Mouse (Mus musculus) 3134 (cell line): ENCODE measurements around the gene Rrp7a.

Experiments used
- DNase-seq: peaks from one replicate; pipeline ENCODE4 v3.0.0-alpha.2; 2011; ENCODE audit warnings: low spot score; ENCODE audit not compliant: insufficient read length; ENCODE audit errors: extremely low read depth

Gene Rrp7a

DNA sequence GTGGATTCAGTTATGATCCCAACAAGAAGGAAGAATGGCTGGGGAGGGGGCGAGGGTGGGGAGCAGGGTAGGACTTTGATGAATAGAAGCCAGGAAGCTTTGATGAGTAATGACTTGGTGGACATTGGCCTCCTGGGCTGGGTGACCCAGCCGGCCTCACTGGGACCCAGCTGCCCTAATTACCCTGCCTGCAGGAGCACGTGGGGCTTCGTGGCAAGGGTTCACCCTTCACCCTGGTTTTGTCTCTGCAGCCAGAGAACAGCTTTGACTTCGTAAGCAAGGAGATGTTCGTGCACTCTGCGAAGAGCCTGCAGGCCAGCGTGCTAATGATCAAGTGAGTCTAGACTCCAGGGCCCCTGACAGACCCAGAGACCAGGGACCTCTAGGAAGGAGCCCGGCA, 8.5 kb downstream of the Rrp7a start:
- no peak for DNase-seq

DNA sequence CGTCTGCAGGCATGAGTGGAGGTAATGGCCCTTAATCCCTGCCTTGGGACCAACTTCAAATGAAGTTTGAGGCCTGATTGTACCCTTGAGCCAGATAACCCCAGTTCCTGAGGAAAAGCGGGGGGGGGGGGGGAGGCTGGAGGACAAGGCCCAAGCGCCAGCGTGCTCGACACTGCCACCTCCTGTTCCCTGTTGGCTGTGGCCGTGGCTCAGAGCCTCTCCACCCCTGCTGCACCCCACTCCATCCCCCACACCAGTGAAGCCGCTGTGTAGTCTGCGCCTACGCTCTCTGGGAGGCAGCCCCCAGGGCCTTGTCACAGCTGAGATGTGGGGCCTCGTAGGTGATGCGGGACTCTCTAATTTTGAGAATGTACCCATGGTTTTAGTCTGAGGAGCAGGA, 9.7 kb downstream of the Rrp7a start:
- peak; percentile 45 for DNase-seq

DNA sequence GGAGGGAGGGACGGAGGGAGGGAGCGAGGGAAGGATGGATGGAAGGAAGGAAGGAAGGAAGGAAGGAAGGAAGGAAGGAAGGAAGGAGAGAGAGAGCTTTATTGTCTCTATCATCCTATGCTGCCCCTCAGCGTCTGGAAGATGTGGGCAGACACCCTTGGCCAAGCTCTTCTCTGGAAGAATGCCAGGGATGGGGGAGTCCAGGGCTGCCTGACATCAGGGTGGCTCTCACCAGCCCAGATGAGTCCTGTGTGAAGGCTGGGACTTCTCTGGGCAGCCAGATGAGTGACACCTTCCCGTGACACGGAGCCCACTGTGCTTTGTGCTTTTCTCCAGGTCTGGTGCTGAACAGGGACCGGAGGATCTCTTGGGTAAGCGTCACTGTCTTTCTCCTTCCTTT, 10.7 kb downstream of the Rrp7a start:
- DNase-seq: no peak

DNA sequence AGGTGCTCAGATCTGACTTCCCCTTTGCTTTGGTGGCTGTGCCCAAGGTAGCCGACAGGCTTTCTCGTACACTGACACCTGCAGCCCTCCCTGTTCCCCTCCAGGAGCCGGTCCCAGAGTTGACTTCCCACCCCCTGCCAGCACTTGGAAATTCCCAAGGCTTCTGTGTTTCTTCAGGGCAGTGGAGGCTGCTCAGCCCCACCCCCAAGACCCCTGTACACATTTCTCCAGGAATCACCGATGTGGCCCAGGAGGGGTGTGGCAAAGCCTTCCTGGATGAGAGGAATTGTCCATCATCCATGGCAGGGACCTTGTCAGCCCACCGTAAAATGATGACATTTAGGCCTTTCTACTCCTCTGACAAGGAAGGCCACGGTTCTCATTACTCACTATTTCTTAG, 11.3 kb downstream of the Rrp7a start:
- no peak for DNase-seq

DNA sequence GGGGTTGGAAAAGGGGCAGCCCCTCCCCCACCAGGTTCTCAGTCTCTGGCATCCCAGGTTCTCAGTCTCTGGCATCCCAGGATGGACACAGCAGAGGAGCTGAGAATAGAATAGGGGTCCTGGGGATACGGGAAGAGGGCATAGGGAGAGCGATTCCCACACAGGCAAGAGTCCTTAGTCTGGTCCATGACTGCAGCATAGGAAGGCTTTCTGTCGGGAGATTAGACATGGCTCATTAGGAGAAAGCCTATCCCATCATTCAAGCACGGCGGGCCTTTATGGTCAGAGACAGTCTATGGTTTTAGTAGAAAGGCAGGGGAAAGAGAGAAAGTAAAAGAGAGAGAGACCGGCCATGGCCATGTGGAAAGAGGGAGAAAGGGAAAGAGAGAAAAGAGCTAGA, 14.8 kb downstream of the Rrp7a start:
- no peak for DNase-seq

DNA sequence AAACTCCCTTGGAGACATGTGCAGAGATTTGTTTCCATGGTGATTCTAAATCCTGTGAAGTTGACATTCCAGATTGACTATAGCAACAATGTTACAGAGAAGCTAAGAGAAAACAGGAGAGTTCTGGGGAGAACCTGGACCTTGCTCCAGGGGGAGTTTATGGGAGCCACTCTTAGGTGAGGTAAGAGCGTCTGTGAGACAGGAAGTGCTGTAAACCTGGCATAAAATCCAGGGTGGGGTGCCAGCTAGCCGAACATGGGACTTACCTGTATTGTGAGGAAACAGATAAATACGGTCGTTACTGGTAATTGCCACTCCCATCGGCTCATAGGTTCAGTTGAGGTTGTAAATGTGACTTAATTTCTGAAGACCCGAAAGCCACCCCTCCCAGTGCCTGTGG, 16.2 kb downstream of the Rrp7a start:
- no peak for DNase-seq

DNA sequence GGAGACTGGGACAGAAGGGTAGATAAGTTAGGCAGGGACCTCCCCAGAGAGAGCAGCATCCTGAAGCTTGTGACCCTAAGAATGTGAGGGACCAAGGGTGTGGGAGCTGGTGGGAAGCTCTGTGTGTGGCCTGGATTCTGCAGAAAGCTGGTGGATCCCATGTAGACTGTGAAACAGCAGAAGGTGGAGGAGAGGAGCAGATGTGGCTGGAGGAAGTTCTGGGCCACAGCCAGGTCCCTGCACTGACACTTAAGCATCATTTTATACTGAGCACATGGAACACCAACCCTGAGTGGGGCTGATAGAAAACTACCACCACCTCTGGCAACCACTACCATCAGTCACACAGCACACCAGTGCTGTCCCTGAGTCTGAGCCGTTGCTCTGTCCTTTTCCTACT, 19.5 kb downstream of the Rrp7a start:
- DNase-seq: no peak

DNA sequence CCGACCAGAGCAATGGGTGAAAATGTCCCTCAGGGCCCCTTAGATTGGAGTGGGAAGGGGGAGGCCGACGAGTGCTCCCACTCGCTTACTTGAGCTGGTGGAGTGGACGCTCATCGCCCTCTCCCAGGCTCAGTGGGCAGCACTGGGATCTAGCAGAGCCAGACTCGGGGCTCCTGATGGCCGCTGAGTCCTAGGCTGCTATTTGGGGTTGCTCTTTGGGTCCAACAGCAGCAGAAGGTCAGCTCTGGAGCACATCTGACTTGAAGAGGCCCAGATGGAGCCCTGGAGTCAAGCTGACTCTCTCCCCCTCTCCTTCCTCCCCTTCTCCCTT, 22.3 kb downstream of the Rrp7a start:
- no peak for DNase-seq

DNA sequence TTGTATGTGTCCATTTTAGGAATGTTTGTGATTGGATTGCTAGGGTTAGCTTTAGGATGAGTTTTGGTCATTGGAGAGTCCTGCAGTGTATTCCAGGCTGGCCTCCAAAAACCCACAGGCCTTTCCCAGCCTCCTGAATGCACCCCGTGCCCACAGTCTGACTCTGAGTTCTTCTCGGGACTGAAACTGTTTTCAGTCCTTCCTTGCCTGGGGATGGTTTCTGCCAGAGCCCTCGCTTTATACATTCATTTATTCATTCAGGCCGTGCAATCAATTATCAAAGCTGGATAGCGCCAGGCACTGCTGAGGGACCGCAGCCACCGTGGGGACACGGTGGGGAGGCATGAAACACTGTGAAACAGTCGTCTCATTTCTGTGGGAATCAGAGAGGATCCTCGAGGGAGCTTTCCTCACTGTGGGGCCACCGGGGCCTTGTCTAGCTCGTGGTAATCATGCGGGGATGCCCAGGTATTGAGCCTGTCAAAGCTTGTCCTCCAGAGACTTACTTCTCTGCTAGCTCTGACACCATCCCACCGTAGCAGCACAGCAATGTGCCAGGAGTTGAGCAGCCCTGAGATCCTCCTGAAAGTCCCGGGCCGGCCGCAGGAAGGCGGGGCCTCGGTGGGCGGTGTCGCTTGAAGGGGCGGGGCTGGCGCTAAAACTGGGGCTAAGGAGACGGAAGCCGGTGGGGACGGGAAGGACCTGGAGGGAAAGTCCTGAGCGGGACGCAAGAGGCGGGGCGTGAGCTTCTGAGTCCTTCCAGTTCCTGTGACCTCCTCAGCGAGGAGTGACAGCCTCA, 22.9 kb downstream of the Rrp7a start:
- peak; percentile 97 for DNase-seq

DNA sequence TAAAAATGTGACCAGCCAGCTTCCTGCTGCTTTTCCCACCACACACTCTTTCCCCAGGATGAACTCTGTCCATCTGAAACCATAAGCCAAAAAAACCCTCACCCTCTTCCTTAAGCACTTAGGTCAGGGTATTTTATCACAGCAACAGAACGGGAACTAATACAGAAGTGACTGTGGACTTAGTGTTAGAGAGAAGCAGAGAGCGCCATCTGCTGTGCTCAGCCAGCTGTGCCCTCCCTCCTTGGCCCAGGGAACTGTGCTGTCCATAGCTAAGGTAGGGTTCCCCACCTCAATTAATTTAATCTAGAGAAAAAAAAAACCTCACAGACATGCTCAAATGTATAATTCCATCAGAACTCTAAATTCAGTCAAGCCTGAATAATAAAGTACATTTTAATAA, 26.7 kb downstream of the Rrp7a start:
- DNase-seq: no peak

DNA sequence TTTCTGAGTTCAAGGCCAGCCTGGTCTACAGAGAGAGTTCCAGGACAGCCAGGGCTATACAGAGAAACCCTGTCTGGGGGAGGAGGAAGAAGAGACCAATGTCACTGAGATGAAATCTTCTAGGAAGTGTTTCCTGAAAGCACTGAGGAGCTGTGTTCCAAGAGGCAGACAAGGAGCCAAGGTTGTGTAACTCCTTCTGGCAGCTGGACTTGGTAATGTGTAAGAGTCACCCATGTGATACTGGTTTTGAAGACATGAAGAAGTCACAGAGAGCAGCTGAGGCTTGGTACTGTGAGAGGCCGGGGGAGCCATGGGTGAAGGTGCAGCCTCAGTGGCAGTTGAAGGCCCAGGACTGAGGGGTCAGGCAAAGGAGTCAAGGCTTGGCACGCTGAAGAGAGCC, 28.9 kb downstream of the Rrp7a start:
- no peak for DNase-seq

DNA sequence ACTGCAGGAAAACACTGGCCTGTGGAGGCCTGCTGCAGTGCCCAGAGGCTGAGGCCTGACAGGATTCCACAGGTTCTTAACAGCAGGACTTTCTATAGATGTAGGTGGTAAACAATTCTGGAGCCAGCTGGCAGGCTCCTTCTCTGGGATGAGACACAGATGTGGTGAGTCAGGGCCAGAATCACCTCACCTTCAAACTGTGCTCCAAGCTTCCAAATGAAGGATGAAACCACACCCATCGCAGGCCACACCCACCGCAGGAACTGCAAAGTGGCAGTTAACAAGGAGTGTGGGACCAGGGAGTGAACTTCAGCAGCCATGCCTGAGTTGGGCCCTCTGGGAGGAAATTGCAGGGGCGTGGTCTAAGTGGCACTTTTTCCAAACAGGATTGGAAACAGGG, 31.7 kb downstream of the Rrp7a start:
- DNase-seq: peak; percentile 64

DNA sequence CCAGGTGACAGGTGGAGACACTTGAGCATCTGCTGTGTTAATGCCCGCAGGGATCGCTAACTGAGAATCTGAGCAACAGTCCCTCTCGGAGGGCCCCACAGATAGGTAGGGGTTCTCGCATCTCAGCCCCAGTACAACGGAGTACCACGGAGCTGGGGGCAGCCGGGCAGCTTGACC, 33.3 kb downstream of the Rrp7a start, which contains the start of gene Serhl:
Serhl (plus strand) TSS at position 78 of the 177 bp plus-strand sequence.
- DNase-seq: no peak

DNA sequence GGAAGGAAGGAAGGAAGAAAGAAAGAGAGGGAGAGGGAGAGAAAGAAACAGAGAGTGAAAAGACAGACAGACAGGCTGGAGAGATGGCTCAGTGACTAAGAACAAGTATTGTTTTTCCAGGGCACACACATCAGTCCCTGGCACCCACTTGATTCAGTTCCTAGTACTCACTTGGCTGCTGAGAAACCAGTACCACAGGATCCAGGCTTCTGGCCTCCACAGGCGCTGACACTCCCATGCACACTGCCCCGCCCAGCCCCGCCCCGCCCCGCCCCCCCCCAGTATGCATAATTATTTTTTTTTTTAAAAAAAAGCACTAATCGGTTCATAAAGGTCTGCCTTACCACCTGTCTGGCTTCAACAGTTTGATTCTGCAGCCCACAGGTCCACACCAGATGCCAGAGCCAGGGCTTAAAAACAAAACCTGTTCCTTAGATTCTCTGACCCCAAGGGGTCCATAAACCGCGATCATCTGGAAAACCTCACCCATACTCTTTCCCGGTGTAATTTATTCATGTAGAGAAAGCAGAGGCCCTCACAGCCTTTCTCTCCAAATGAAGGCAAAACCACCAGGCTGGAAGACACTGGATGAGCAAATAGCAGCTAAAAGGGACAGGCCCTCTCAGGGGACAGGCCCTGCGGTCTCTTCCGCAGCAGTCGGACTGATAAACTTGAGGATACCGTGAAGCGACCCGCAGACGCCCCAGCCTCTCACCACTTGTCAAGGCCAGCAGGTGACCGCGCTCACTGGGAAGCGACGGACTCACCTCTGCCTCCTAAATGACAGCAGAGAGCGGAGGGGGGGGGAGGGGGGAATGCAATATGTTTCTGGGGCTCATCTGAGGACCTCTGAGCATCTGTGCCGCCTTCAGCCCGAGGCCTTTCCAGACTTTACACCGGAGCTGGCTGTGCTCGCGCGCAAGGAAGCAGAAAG, 33.8 kb downstream of the Rrp7a start:
- no peak for DNase-seq

DNA sequence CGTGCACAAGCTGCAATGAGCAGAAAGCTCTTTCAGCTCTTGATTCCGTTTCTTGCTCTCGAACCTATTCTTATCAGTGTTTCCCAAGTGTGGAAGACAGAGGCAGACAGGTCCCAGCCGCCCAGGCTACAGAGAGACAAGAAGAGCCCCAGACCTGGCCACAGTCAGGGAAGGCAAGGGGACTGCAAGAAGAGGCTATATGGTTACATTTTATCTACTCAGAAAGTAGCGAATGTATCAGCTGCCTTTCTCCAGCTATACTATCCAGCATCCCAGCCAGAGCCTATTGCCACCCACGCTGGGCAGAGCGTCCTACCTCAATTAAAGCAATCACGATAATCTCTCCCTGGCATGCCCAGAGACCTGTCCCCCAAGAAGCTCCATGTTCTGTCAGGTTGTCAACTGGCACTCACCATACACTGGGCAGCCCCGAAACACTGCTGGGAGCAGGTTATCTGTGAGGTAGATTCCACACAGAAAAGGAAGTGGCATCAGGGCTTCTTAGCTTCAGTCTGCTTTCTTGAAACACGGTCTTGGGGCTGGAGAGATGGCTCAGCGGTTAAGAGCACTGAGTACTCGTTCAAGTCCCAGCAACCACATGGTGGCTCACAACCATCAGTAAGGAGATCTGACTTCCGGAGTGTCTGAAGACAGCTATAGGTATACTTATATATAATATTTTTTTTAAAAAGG, 35.8 kb downstream of the Rrp7a start:
- no peak for DNase-seq

DNA sequence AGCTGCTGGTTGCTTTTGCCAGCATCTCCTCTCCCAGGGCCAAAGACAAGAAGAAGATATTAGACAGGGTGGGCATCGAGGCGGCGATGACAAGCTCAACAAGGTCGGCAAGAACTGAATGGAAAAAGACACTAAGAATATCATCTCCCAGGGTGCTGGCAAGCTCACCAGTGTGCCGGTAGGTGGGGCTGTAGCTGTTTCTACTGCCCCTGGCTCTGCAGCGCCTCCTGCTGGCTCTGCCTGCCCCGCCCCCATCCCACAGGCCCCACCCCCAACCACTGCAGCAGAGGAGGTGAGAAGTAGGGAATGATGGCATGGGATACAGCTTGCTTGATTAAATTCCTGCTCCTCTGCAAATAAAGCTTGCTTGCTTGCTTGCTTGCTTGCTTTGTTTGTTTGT, 36.7 kb downstream of the Rrp7a start:
- DNase-seq: peak; percentile 73

DNA sequence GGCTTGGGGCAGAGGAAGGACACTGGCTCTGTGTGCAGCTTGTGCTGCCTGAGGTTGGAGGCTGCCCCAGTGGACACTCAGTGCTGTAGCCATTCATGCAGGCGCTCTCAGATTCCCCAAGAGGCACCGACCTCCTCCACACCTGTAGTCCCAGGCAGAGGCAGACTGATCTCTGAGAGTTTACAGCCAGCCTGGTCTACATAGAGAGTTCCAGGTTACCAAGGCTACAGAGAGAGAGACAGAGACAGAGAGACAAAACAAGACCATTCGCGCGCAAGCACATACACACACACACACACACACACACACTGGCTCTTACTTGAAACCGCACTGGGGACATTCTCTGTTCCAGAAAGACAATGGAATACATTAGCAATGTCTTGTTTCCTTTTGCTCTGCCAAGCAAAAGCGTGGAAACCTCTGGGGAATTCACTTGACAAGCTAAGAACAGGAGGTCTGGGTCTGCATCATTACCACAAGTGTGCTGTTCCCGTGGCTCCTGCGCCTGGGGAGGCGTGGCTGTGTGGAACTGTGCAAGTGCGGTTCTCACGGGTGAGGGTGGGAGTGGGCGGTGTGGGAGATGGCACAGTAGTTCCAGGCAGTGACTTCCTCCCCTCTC, 38.5 kb downstream of the Rrp7a start:
- peak; percentile 30 for DNase-seq

DNA sequence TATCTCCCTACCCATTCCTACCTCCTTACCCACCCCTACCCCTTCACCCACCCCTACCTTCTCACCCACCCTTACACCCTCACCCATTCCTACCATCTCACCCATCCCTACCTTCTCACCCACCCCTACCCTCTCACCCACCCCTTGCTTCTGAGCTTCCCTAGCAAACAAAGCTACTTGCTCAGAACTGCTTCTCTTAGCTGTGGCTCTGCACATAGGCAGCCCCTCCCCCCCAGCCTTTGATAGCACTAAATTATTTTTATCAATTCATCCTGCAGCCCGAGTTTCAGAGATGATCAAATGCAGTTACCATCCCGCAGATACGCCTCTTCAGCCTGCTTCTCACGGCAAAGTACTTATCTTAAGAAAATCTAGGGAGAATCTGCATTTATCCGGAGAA, 39.1 kb downstream of the Rrp7a start:
- no peak for DNase-seq

DNA sequence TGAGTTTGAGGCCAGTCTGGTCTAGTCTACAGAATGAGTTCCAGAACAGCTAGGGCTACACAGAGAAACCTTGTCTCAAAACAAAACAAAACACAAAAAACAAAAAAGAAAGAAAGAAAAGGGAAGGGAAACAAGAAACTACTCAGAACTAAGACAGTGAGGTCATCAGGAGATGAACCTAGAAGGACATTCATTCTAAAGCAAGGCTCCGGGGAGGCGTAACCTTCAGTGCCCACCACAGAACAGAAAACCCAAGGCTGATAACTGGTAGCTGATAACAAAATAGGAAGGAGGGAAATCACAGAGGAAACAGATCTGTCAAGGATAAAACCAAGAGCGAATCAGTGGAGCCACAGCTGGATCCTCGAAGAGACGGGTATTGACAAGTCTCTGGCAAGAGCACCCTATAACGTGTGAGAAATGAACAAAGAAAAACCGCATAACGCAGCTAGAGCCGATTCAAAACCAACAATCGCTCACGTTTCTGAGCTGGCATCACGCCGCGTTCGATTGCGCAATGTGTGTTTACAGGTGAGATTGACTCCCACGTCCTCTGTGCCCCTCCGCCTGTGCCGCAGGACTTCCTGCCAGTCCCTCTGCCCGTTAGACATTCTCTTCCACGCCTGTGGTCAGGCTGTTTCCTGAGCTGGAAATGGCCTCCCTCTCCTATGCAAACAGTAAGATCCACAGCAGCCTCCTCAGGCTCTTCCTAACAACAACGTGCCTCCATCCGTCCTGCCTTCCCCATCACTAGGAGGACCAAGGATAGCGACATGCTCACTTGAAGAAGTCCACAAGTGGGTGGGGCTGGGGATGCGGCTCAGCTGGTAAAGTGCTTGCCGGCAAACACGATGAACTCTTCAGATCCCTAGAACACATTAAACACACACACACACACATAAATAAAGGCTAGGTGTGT, 46.7 kb downstream of the Rrp7a start:
- no peak for DNase-seq

DNA sequence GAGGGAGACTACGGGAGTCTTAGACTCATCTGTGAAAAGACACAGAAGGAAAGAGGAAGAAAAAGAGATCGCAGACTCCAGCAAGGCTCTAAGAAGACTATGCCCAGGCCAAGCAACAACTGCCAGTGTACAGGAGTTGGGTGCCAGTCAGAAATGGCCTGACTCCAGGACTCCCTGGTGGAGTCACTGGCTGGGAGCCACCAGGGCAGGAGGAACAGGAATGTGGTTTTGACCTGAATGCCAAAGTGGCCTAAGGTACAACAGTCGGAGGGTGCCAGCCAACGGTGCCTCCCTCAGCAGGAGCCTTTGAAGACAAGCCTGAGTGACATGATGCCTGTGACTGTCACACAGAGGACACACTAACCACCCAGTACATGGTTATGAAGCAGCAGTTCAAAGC, 48.4 kb downstream of the Rrp7a start:
- peak; percentile 52 for DNase-seq
